Mouse (Mus musculus): ENCODE data around the gene Krt90.
"Not testable (repeated sequence)": the region's sequence is repeated elsewhere in the genome, so short reads cannot be mapped to it uniquely, and the experiment has no call there.

The Krt90 gene

GRCm38 (mm10) chr15:101517161-101517560, 45.6 kb downstream of the Krt90 start, which contains the start of gene Gm49425:
Gene Gm49425, minus strand, starts transcription at chr15:101517261.
- DNase-seq (ENCODE audit: inconsistent ontology term), result not testable (repeated sequence)

- DNase-seq (ENCODE audit: inconsistent ontology term), result no peak
These were observed 54.5 kb downstream of the Krt90 start for GRCm38 (mm10) chr15:101508247-101508646.

DNA sequence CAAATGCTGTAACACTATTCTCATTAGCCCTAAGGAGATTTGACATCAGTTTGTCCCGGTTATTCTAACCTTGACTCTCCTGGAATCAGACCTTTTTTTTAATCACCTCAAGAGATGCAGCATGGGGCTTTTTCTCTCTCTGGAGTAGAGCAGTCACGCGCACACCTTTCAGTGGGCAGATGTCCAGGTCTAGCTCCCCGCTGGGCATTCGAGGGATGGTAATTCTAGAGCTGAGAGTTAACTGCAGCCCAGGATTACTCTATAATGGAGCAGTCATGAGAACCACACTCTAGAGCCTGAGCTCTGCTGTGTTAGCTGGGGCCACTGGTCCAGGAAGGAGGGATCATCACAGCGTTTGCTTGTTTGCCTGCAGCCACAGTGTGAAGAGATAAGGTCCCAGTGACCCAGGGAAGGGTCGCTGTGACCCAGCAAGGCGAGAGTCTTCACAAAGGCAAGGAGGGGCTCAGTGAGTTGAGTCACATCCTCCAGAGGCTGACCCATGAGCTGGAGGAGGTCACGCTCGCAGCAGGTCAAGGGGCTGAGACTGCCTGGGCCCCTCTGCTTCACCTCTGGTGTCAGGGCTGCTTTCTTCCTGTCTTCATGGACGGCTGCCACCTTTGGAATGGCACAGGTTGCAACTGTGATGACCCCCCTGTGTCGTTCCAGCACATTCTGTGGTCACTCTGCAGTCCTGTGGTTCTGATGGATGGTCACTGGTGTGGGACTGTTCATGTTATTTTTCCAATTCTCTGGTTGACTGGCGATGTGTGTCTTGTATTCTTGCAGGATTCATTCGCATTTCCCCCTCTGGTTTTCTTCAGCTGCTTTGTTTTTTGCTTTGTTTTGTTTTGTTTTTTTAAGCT, 55.6 kb downstream of the Krt90 start:
- DNase-seq (ENCODE audit: inconsistent ontology term), result no peak
